In genomic region chr7:3630478-3630815, GRCm38 (mm10) we compare ENCODE assay signal across 7 mouse cellular contexts. TPM values are rescaled to one million over a fixed set of nuclear protein-coding genes. Genes with fewer than 3 reads are reported as not detected.
DNase-seq lines count a peak whose midpoint lies in the region; ATAC-seq and TF ChIP-seq lines count a peak whose summit lies in the region.

No protein-coding gene starts in this region.

- no peaks in the 10 kb centered on the region for H3K9me3 ChIP-seq in lung, embryonic 16.5 days (ENCODE audit: control insufficient read depth, low read length)
- no peaks in the 10 kb centered on the region for H3K9me3 ChIP-seq in forebrain, embryonic 11.5 days (ENCODE audit: control insufficient read depth, low read length)
- no peaks in the 10 kb centered on the region for H3K9me3 ChIP-seq in limb, embryonic 13.5 days

- no peak for TF ChIP-seq CTCF in small intestine, adult 2 months (IDR thresholded peaks at IDR 0.05; ENCODE audit: extremely low read depth, insufficient read length, insufficient replicate concordance, low read depth, low read length)

- H3K27me3 ChIP-seq in lung, embryonic 16.5 days (ENCODE audit: control insufficient read depth, insufficient read depth, low read depth, low read length) = no peaks in the 10 kb centered on the region
- H3K27me3 ChIP-seq in forebrain, embryonic 11.5 days (ENCODE audit: control insufficient read depth, insufficient read depth, low read length) = no peaks in the 10 kb centered on the region
- no peaks in the 10 kb centered on the region for H3K27me3 ChIP-seq in limb, embryonic 13.5 days
- H3K27me3 ChIP-seq in small intestine, adult 2 months (ENCODE audit: control insufficient read depth, insufficient read depth, low read length) = no peaks in the 10 kb centered on the region

- no peak for DNase-seq in lung, adult 18-20 months
- no peak for DNase-seq in forebrain, embryonic 11.5 days (ENCODE audit: low spot score)
- no peak for DNase-seq in layer of hippocampus, postnatal 25 days (ENCODE audit: extremely low spot score in 1 of 2, low spot score in 1 of 2)
- no peak for DNase-seq in layer of hippocampus, adult 9-10 months (ENCODE audit: low spot score)

- H3K27ac ChIP-seq in lung, embryonic 16.5 days (ENCODE audit: low read length) = no peak overlapping the region
- H3K27ac ChIP-seq in forebrain, embryonic 11.5 days (ENCODE audit: low read depth, low read length) = no peak overlapping the region
- H3K27ac ChIP-seq in limb, embryonic 13.5 days = no peak overlapping the region
- H3K27ac ChIP-seq in small intestine, adult 2 months (ENCODE audit: insufficient read depth, low read depth, low read length) = no peak overlapping the region

- peak overlapping the region; percentile 61 for H3K4me3 ChIP-seq in lung, embryonic 16.5 days (ENCODE audit: low read length)
- H3K4me3 ChIP-seq in forebrain, embryonic 11.5 days (ENCODE audit: low read depth, low read length) = peak overlapping the region; percentile 71
- peak overlapping the region; percentile 74 for H3K4me3 ChIP-seq in limb, embryonic 13.5 days
- H3K4me3 ChIP-seq in small intestine, adult 2 months (ENCODE audit: low read depth, low read length) = peak overlapping the region; percentile 80

- peak overlapping the region; percentile 84 for H3K4me2 ChIP-seq in lung, embryonic 16.5 days (ENCODE audit: low read depth, low read length)
- H3K4me2 ChIP-seq in forebrain, embryonic 11.5 days (ENCODE audit: low read depth, low read length, severe bottlenecking) = peak overlapping the region; percentile 90
- H3K4me2 ChIP-seq in limb, embryonic 13.5 days (replicated peaks) = peak overlapping the region; percentile 99

- H3K36me3 ChIP-seq in lung, embryonic 16.5 days (ENCODE audit: control insufficient read depth, insufficient read depth, low read length) = peaks cover 2% of the 10 kb centered on the region; the same call in 1 of the 2 replicates
- H3K36me3 ChIP-seq in forebrain, embryonic 11.5 days (ENCODE audit: control insufficient read depth, insufficient read depth, low read length) = no peaks in the 10 kb centered on the region; the same call in 1 of the 2 replicates
- H3K36me3 ChIP-seq in limb, embryonic 13.5 days = peaks cover 55% of the 10 kb centered on the region
- H3K36me3 ChIP-seq in small intestine, adult 2 months (ENCODE audit: control insufficient read depth, insufficient read depth, low read length) = peaks cover 10% of the 10 kb centered on the region; the same call in 1 of the 2 replicates

- ATAC-seq in lung, embryonic 16.5 days (ENCODE audit: low read depth) = no peak; the same call in 1 of the 2 replicates
- ATAC-seq in forebrain, embryonic 11.5 days (replicated peaks; ENCODE audit: low FRiP score) = no peak
- ATAC-seq in limb, embryonic 13.5 days (ENCODE audit: low FRiP score, low read depth) = no peak

- H3K9ac ChIP-seq in lung, embryonic 16.5 days (ENCODE audit: low read length) = peak overlapping the region; percentile 77
- H3K9ac ChIP-seq in forebrain, embryonic 11.5 days (ENCODE audit: low read length) = peak overlapping the region; percentile 79
- peak overlapping the region; percentile 90 for H3K9ac ChIP-seq in limb, embryonic 13.5 days

- WGBS in lung, embryonic 16.5 days = 50% methylated on average over 3 of the region's 3 CpGs
- WGBS in forebrain, embryonic 11.5 days = 64% methylated on average over 3 of the region's 3 CpGs
- 58% methylated on average over 3 of the region's 3 CpGs for WGBS in limb, embryonic 13.5 days
- 45% methylated on average over 3 of the region's 3 CpGs for WGBS in small intestine, adult 2 months

- H3K4me1 ChIP-seq in lung, embryonic 16.5 days (replicated peaks; ENCODE audit: control insufficient read depth, insufficient read depth, low read length) = peaks cover 17% of the 10 kb centered on the region
- H3K4me1 ChIP-seq in forebrain, embryonic 11.5 days (replicated peaks; ENCODE audit: control insufficient read depth, insufficient read depth, low read length) = peaks cover 7% of the 10 kb centered on the region; the same call in 1 of the 2 replicates
- peaks cover 23% of the 10 kb centered on the region for H3K4me1 ChIP-seq in limb, embryonic 13.5 days
- peaks cover 13% of the 10 kb centered on the region for H3K4me1 ChIP-seq in small intestine, adult 2 months (ENCODE audit: control insufficient read depth, insufficient read depth, insufficient read length, low read length)

- TF ChIP-seq POLR2A in small intestine, adult 2 months (IDR thresholded peaks at IDR 0.05; ENCODE audit: low read depth, low read length) = no peak

RNA-seq across cellular contexts. Expression of gene Prpf31, which starts 0.7 kb away (rescaled TPM):
- 89.6 and 91.0 TPM in 2 replicates for polyA plus RNA-seq in lung, embryonic 16.5 days (2015; fragmentation: Nextera tagmentation; extraction: Ambion mirVana)
- polyA plus RNA-seq in forebrain, embryonic 11.5 days (2014; fragmentation: Nextera tagmentation; extraction: Ambion mirVana) = 157 and 164 TPM in 2 replicates
- polyA plus RNA-seq in limb, embryonic 13.5 days (2015; fragmentation: Nextera tagmentation; extraction: Ambion mirVana) = 121 and 124 TPM in 2 replicates
- 9.4 and 16.7 TPM in 2 replicates for polyA plus RNA-seq in small intestine, adult 2 months (2012; rRNA removed)
- total RNA-seq in layer of hippocampus, postnatal 25 days (2021) = 10 to 100 TPM; 51.7 to 54.2 TPM

RNA-seq across cellular contexts. Expression of gene Tfpt, which starts 0.7 kb away (rescaled TPM):
- 19.1 and 19.9 TPM in 2 replicates for polyA plus RNA-seq in lung, embryonic 16.5 days (2015; fragmentation: Nextera tagmentation; extraction: Ambion mirVana)
- polyA plus RNA-seq in forebrain, embryonic 11.5 days (2014; fragmentation: Nextera tagmentation; extraction: Ambion mirVana) = 30.0 and 31.9 TPM in 2 replicates
- polyA plus RNA-seq in limb, embryonic 13.5 days (2015; fragmentation: Nextera tagmentation; extraction: Ambion mirVana) = 29.5 and 29.8 TPM in 2 replicates
- 2.2 and 6.9 TPM in 2 replicates for polyA plus RNA-seq in small intestine, adult 2 months (2012; rRNA removed)
- 10 to 100 TPM; 36.0 to 40.5 TPM for total RNA-seq in layer of hippocampus, postnatal 25 days (2021)

RNA-seq across cellular contexts. Expression of gene Ndufa3, which starts 13.3 kb away (rescaled TPM):
- polyA plus RNA-seq in lung, embryonic 16.5 days (2015; fragmentation: Nextera tagmentation; extraction: Ambion mirVana) = 502 and 505 TPM in 2 replicates
- 338 and 353 TPM in 2 replicates for polyA plus RNA-seq in forebrain, embryonic 11.5 days (2014; fragmentation: Nextera tagmentation; extraction: Ambion mirVana)
- 435 and 440 TPM in 2 replicates for polyA plus RNA-seq in limb, embryonic 13.5 days (2015; fragmentation: Nextera tagmentation; extraction: Ambion mirVana)
- polyA plus RNA-seq in small intestine, adult 2 months (2012; rRNA removed) = 238 and 337 TPM in 2 replicates
- total RNA-seq in layer of hippocampus, postnatal 25 days (2021) = 100 to 1,000 TPM; 576 to 686 TPM

RNA-seq across cellular contexts. Expression of gene Oscar, which starts 14.5 kb away (rescaled TPM):
- 0.40 TPM in 1 of 2 replicates, not detected in the other for polyA plus RNA-seq in lung, embryonic 16.5 days (2015; fragmentation: Nextera tagmentation; extraction: Ambion mirVana)
- polyA plus RNA-seq in forebrain, embryonic 11.5 days (2014; fragmentation: Nextera tagmentation; extraction: Ambion mirVana) = 0.15 and 0.36 TPM in 2 replicates
- 0.08 and 0.14 TPM in 2 replicates for polyA plus RNA-seq in limb, embryonic 13.5 days (2015; fragmentation: Nextera tagmentation; extraction: Ambion mirVana)
- 0.10 TPM in 1 of 2 replicates, not detected in the other for polyA plus RNA-seq in small intestine, adult 2 months (2012; rRNA removed)
- total RNA-seq in layer of hippocampus, postnatal 25 days (2021) = under 1 TPM; 0.54 to 0.99 TPM

RNA-seq across cellular contexts. Expression of gene Cnot3, which starts 14.6 kb away (rescaled TPM):
- polyA plus RNA-seq in lung, embryonic 16.5 days (2015; fragmentation: Nextera tagmentation; extraction: Ambion mirVana) = 52.6 and 66.3 TPM in 2 replicates
- 80.4 and 88.1 TPM in 2 replicates for polyA plus RNA-seq in forebrain, embryonic 11.5 days (2014; fragmentation: Nextera tagmentation; extraction: Ambion mirVana)
- 63.7 and 66.8 TPM in 2 replicates for polyA plus RNA-seq in limb, embryonic 13.5 days (2015; fragmentation: Nextera tagmentation; extraction: Ambion mirVana)
- 48.3 and 88.2 TPM in 2 replicates for polyA plus RNA-seq in small intestine, adult 2 months (2012; rRNA removed)
- 10 to 100 TPM; 49.7 to 61.3 TPM for total RNA-seq in layer of hippocampus, postnatal 25 days (2021)
